Mouse (Mus musculus) kidney, postnatal 0 days (tissue): ENCODE data around the gene Lpp. TPM values are rescaled to one million over a fixed set of nuclear protein-coding genes. Genes with fewer than 3 reads are reported as not detected.

Experiments
- ATAC-seq: fragments of 200-750 bp; cut with Nextera tagmentation; replicated peaks from 2 replicates; pipeline ENCODE4 v1.8.0; 2017; ENCODE audit warnings: low read depth, moderate number of reproducible peaks, moderate TSS enrichment, moderate library complexity; ENCODE audit not compliant: low FRiP score
- DNase-seq: peaks from one replicate; pipeline ENCODE4 v3.0.0-alpha.2; 2016; ENCODE audit warnings: low spot score
- H3K27ac ChIP-seq: fragments of 300-500 bp; sonication (generic); 2 replicates; pipeline ENCODE4 v1.5.1; 2014; ENCODE audit warnings: mild to moderate bottlenecking
- H3K27me3 ChIP-seq: fragments of 300-500 bp; sonication (generic); 2 replicates; pipeline ENCODE4 v1.6.1; 2014; ENCODE audit warnings: low read length, mixed read lengths; ENCODE audit not compliant: insufficient read depth
- H3K36me3 ChIP-seq: fragments of 300-500 bp; sonication (generic); 2 replicates; pipeline ENCODE4 v1.6.1; 2014; ENCODE audit warnings: low read length, mixed read lengths; ENCODE audit not compliant: insufficient read depth
- H3K4me1 ChIP-seq: fragments of 300-500 bp; sonication (generic); replicated peaks from 2 replicates; pipeline ENCODE4 v1.6.1; 2014; ENCODE audit warnings: antibody characterized with exemption, low read length, mixed read lengths; ENCODE audit not compliant: insufficient read depth
- H3K4me2 ChIP-seq: fragments of 300-500 bp; sonication (generic); 2 replicates; pipeline ENCODE4 v1.6.1; 2014; ENCODE audit warnings: mild to moderate bottlenecking, low read length, moderate library complexity, mixed read lengths
- H3K4me3 ChIP-seq: fragments of 300-500 bp; sonication (generic); replicated peaks from 2 replicates; pipeline ENCODE4 v1.5.1; 2014; ENCODE audit warnings: low read depth, low read length
- H3K9ac ChIP-seq: fragments of 300-500 bp; sonication (generic); 2 replicates; pipeline ENCODE4 v1.6.1; 2014; ENCODE audit warnings: low read depth, low read length
- H3K9me3 ChIP-seq: fragments of 300-500 bp; sonication (generic); replicated peaks from 2 replicates; pipeline ENCODE4 v1.6.1; 2016; ENCODE audit warnings: low read length, inconsistent platforms, mixed read lengths
- CTCF ChIP-seq: IDR thresholded peaks from 2 replicates; pipeline ENCODE4 v1.5.1; 2016; ENCODE audit warnings: antibody characterized with exemption, low read depth, mild to moderate bottlenecking, moderate library complexity
- WGBS: fragments of 180-500 bp; shearing (Covaris S2); extraction: QIAGEN DNeasy Blood & Tissue Kit; methylation state at CpG from one replicate; pipeline ENCODE4 v1.1.7; 2014; 5-methylcytosine and 5-hydroxymethylcytosine counted together
- polyA plus RNA-seq: library from polyadenylated mRNA; unstranded; fragments of >200 nt; fragmentation: Nextera tagmentation; extraction: Ambion mirVana; gene quantifications from 2 replicates; pipeline ENCODE4 v1.2.1, GENCODE M21; 2015

The Lpp gene
- polyA plus RNA-seq, 1 experiment from 2014 or later = 32.9 TPM

DNA sequence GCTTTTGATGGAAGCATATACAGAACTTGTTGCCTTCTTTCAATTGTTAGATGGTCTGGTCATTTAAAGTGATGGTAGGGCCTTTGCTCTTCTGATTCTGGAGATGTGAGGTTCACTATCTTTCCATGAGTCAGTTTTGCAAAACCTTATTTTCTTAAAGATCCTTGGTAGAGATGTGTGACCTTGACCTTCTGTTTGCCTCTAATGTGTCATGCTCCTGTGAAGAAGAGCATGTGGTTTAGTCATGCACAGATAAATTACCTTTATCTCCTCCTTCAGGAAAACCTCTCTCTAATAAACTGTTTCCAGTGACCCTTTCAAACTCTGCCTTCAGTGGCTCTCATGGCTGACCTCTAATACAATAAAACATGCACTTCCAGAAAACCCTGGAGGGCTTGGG, 356.5 kb downstream of the Lpp start:
- no peak for TF ChIP-seq CTCF
- H3K27me3 ChIP-seq = no peaks in the 10 kb centered on the region
- no peaks in the 10 kb centered on the region for H3K4me1 ChIP-seq
- H3K4me3 ChIP-seq = no peak overlapping the region
- no peak overlapping the region for H3K9ac ChIP-seq
- H3K4me2 ChIP-seq = no peak overlapping the region
- H3K9me3 ChIP-seq = no peaks in the 10 kb centered on the region
- H3K36me3 ChIP-seq = no peaks in the 10 kb centered on the region
- H3K27ac ChIP-seq = no peak overlapping the region
- ATAC-seq (no peak), DNase-seq (no peak)

GRCm38 (mm10) chr16:24756141-24756540, 362.8 kb downstream of the Lpp start:
- ATAC-seq = no peak

GRCm38 (mm10) chr16:24766051-24766450, 372.7 kb downstream of the Lpp start:
- Histone ChIP-seq H3K27ac (no peak overlapping the region), H3K4me3 (no peak overlapping the region), H3K27me3 (no peaks in the 10 kb centered on the region), H3K9ac (no peak overlapping the region), H3K4me2 (no peak overlapping the region), H3K36me3 (peaks cover 12% of the 10 kb centered on the region), H3K9me3 (no peaks in the 10 kb centered on the region), H3K4me1 (no peaks in the 10 kb centered on the region)
- WGBS = 81% methylated on average over 3 of the region's 3 CpGs
- TF ChIP-seq CTCF = no peak
- ATAC-seq (no peak), DNase-seq (no peak)

More at GRCm38 (mm10) chr16:24756141-24756540, 362.8 kb downstream of the Lpp start:
- no peak for DNase-seq
- no peak overlapping the region for H3K4me3 ChIP-seq
- no peaks in the 10 kb centered on the region for H3K36me3 ChIP-seq
- no peak overlapping the region for H3K27ac ChIP-seq
- H3K9me3 ChIP-seq = no peaks in the 10 kb centered on the region
- no peaks in the 10 kb centered on the region for H3K27me3 ChIP-seq
- no peaks in the 10 kb centered on the region for H3K4me1 ChIP-seq
- no peak overlapping the region for H3K9ac ChIP-seq
- TF ChIP-seq CTCF = no peak
- no peak overlapping the region for H3K4me2 ChIP-seq
- 71% methylated on average over 9 of the region's 9 CpGs for WGBS

DNA sequence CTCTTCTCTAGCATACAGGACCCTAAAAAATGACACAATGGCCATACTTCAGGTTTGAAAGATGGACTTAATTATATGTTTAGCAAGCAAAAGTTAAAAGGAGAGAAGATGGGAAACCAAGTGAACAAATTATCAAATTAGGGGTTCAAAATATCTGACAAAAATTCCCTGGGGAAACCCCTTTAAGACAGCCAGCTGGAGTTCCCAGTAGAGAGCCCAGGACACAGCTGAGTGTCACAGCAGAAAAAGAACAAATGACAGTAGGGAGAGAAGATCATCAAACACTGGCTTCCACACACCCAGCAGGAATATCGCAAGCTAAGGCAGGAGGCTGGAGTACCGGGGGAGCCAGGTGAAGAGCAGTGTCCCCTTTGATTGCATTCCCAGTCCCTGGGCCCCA, 373.3 kb downstream of the Lpp start:
- no peak for ATAC-seq
- no peaks in the 10 kb centered on the region for H3K27me3 ChIP-seq
- no peak overlapping the region for H3K4me3 ChIP-seq
- peaks cover 10% of the 10 kb centered on the region for H3K36me3 ChIP-seq
- WGBS = 96% methylated on average over 2 of the region's 2 CpGs
- no peak overlapping the region for H3K27ac ChIP-seq
- TF ChIP-seq CTCF = no peak
- H3K4me2 ChIP-seq = no peak overlapping the region
- no peak overlapping the region for H3K9ac ChIP-seq
- no peak for DNase-seq
- no peaks in the 10 kb centered on the region for H3K9me3 ChIP-seq
- H3K4me1 ChIP-seq = no peaks in the 10 kb centered on the region

DNA sequence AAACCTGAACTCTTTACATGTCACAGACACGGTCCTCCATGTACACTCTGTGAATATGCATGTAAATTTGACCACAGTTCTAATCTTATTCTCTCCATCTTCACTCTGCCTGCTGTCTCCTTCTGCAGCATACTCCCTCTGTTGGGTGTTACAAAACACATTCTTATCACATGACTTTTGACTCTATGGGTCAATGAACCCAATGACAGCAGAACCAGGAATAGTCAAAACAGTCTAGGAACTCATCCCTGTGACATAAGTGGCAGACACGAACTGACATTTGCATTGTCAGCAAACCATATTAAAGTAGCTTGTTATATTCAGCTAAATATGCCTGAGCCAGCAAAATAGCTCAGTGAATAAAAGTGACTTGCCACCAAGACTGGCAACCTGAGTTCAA, 383.7 kb downstream of the Lpp start:
- H3K27ac ChIP-seq = no peak overlapping the region
- no peak overlapping the region for H3K4me3 ChIP-seq
- H3K4me2 ChIP-seq = no peak overlapping the region
- H3K27me3 ChIP-seq = no peaks in the 10 kb centered on the region
- no peaks in the 10 kb centered on the region for H3K4me1 ChIP-seq
- DNase-seq = no peak
- no peak for TF ChIP-seq CTCF
- no peaks in the 10 kb centered on the region for H3K9me3 ChIP-seq
- H3K36me3 ChIP-seq = no peaks in the 10 kb centered on the region
- ATAC-seq = no peak
- no peak overlapping the region for H3K9ac ChIP-seq
- WGBS = 87% methylated on average over 2 of the region's 2 CpGs

DNA sequence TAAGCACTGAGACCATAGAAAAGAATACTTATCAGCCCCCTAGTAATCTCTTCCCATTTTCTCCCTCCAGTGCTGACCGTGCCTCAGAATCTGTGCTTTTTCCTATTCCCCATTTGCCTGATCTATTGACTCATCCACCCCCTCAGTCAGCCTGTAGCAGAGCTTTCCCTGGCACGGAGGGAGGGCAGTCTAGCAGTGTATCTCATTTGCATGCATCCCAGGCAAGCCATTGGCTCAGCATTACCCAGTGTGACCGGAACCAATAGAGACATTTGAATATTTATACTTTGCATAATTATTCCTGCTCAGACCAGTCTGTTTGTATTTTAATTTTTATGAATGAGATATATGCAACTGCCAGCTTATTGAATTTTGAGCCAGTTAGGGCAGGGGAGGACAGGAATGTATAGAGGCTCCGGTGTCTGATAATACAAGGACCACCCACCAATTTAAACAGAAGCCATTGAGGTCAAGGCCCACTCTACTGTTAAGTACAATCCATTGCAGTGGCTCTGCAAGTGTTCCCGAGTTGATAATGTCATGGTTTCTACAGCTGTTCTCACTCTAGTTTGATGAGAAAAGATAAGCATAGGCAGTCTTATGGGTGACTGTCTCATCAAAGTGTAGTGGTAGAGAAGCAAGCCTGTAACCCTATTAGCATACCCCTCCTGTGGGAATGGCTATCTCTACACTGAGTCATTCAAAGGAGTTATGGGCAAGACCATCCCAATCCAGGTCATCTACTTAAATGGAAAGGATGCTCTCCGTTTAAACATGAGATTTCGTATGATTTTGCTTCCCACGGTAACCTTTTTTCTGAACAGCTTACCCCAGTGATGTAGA, 385.3 kb downstream of the Lpp start:
- ATAC-seq (no peak), DNase-seq (no peak)
- Histone ChIP-seq H3K4me2 (no peak overlapping the region), H3K27me3 (no peaks in the 10 kb centered on the region), H3K9me3 (no peaks in the 10 kb centered on the region), H3K36me3 (no peaks in the 10 kb centered on the region), H3K4me3 (no peak overlapping the region), H3K9ac (no peak overlapping the region), H3K4me1 (no peaks in the 10 kb centered on the region), H3K27ac (no peak overlapping the region)
- 86% methylated on average over 8 of the region's 8 CpGs for WGBS
- TF ChIP-seq CTCF = no peak

GRCm38 (mm10) chr16:24780545-24780944, 387.2 kb downstream of the Lpp start:
- no peaks in the 10 kb centered on the region for H3K9me3 ChIP-seq
- no peak overlapping the region for H3K27ac ChIP-seq
- DNase-seq (no peak), ATAC-seq (no peak)
- H3K36me3 ChIP-seq = no peaks in the 10 kb centered on the region
- no peak overlapping the region for H3K4me3 ChIP-seq
- no peak for TF ChIP-seq CTCF
- 77% methylated on average over 7 of the region's 7 CpGs for WGBS
- H3K4me2 ChIP-seq = no peak overlapping the region
- H3K27me3 ChIP-seq = no peaks in the 10 kb centered on the region
- H3K4me1 ChIP-seq = no peaks in the 10 kb centered on the region
- no peak overlapping the region for H3K9ac ChIP-seq
